Mouse (Mus musculus): ENCODE data around the gene Coro1b.

DNA sequence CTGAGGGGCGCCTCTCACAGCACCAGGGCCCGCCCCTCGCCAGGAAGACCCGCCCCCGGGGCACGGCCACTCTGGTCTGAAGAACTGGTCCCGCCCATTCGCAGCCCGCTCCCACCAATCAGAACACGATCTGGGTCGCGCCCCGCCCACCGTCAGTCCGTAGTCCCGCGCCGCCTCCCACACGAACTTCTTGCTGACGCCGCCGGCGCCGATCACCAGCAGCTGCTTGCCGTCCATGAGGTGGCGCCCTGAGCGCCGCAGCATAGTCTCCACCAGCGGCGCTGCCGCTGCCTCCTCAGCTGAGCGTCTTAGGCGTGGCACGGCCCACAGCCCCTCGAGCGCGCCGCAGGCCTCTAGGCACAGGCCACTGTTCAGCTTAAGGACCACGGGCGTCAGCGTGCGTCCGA lies 21.0 kb downstream of the Coro1b start:
- TF ChIP-seq CTCF (IDR thresholded peaks at IDR 0.05; ENCODE audit: insufficient read depth, low read depth, low read length), result peak; percentile 76
- peak; percentile 90 for TF ChIP-seq POLR2A (IDR thresholded peaks at IDR 0.05; ENCODE audit: insufficient read depth, low read depth, low read length)

Data from olfactory bulb, adult 2 months (tissue).